Mouse (Mus musculus) spleen, adult 2 months (tissue): ENCODE measurements at regions not wholly inside any gene's neighbourhood (a gene's known extent, or its start where the extent isn't known, plus 50 kb on each side); places are given as distances from the start of the nearest gene placed in this dataset.
A peak's percentile ranks its signal among the peaks of the same experiment; 100 is the strongest.

Experiments used
- DNase-seq, 2 experiments: peaks; one replicate each; pipeline versions ENCODE4 v3.0.0 to v3.0.0-alpha.2; 2012 to 2021; ENCODE audit warnings: low spot score in 2 of 2, low read depth in 1 of 2
- H3K27ac ChIP-seq: fragments of 200-500 bp; 2 replicates; pipeline ENCODE4 v1.5.1; 2012; ENCODE audit warnings: low read length, inconsistent platforms; ENCODE audit not compliant: insufficient read depth
- H3K27me3 ChIP-seq: fragments of 200-500 bp; 2 replicates; pipeline ENCODE4 v1.6.1; 2012; ENCODE audit warnings: mild to moderate bottlenecking, moderate library complexity, low read length, inconsistent platforms; ENCODE audit not compliant: control insufficient read depth, insufficient read depth
- H3K36me3 ChIP-seq: fragments of 200-500 bp; 2 replicates; pipeline ENCODE4 v1.6.1; 2012; ENCODE audit warnings: mild to moderate bottlenecking, low read length, inconsistent platforms; ENCODE audit not compliant: control insufficient read depth, insufficient read depth
- H3K4me1 ChIP-seq: fragments of 200-500 bp; 2 replicates; pipeline ENCODE4 v1.6.1; 2011; ENCODE audit warnings: inconsistent platforms; ENCODE audit not compliant: control insufficient read depth, insufficient read depth, insufficient read length
- H3K4me3 ChIP-seq: fragments of 200-500 bp; 2 replicates; pipeline ENCODE4 v1.5.1; 2011; ENCODE audit warnings: mild to moderate bottlenecking, inconsistent platforms; ENCODE audit not compliant: insufficient read depth, insufficient read length; ENCODE audit errors: extremely low read depth
- CTCF ChIP-seq: fragments of 200-500 bp; IDR thresholded peaks from 2 replicates; pipeline ENCODE4 v1.5.1; 2011; ENCODE audit warnings: mild to moderate bottlenecking, inconsistent platforms; ENCODE audit not compliant: insufficient read depth, insufficient read length, insufficient replicate concordance; ENCODE audit errors: extremely low read depth
- POLR2A ChIP-seq: fragments of 200-500 bp; IDR thresholded peaks from 2 replicates; pipeline ENCODE4 v1.6.1; 2011; ENCODE audit warnings: low read depth, low read length, inconsistent platforms
- WGBS: fragments of 180-500 bp; shearing (Covaris S2); methylation state at CpG from one replicate; pipeline ENCODE4 v1.1.7; 2018; 5-methylcytosine and 5-hydroxymethylcytosine counted together

- TF ChIP-seq CTCF (no peak), POLR2A (no peak)
- Histone ChIP-seq H3K4me3 (no peak overlapping the region), H3K27me3 (no peaks in the 10 kb centered on the region), H3K36me3 (no peaks in the 10 kb centered on the region), H3K4me1 (no peaks in the 10 kb centered on the region), H3K27ac (0 out of 2 replicates have a peak overlapping the region, but pooled peaks have one; percentile 22)
- DNase-seq: peak in 1 of 2 experiments; percentile 44
- WGBS: 63% methylated on average over 8 of the region's 8 CpGs
Measured at GRCm38 (mm10) chr16:95189114-95189513, 68.2 kb upstream of the Kcnj15 start.

GRCm38 (mm10) chr16:95194151-95194550, 63.2 kb upstream of the Kcnj15 start:
- WGBS: 79% methylated on average over 4 of the region's 4 CpGs
- DNase-seq: no peak
- Histone ChIP-seq H3K4me1 (no peaks in the 10 kb centered on the region), H3K27ac (no peak overlapping the region), H3K4me3 (no peak overlapping the region), H3K36me3 (no peaks in the 10 kb centered on the region), H3K27me3 (no peaks in the 10 kb centered on the region)
- no peak for TF ChIP-seq CTCF
- TF ChIP-seq POLR2A: no peak

GRCm38 (mm10) chr16:95196141-95196540, 61.2 kb upstream of the Kcnj15 start:
- H3K4me3 ChIP-seq: no peak overlapping the region
- TF ChIP-seq POLR2A (no peak), CTCF (no peak)
- H3K36me3 ChIP-seq: no peaks in the 10 kb centered on the region
- DNase-seq: no peak
- 81% methylated on average over 4 of the region's 4 CpGs for WGBS
- no peaks in the 10 kb centered on the region for H3K4me1 ChIP-seq
- H3K27ac ChIP-seq: no peak overlapping the region
- H3K27me3 ChIP-seq: no peaks in the 10 kb centered on the region

GRCm38 (mm10) chr16:95196622-95197021, 60.7 kb upstream of the Kcnj15 start:
- H3K4me3 ChIP-seq: no peak overlapping the region
- 5% methylated on average over 1 of the region's 1 CpGs for WGBS
- no peaks in the 10 kb centered on the region for H3K4me1 ChIP-seq
- no peak overlapping the region for H3K27ac ChIP-seq
- DNase-seq: peak; percentile 7 to 47
- H3K36me3 ChIP-seq: no peaks in the 10 kb centered on the region
- TF ChIP-seq CTCF: peak; percentile 63; the same call in 1 of the 2 replicates
- TF ChIP-seq POLR2A: no peak
- no peaks in the 10 kb centered on the region for H3K27me3 ChIP-seq

- Histone ChIP-seq H3K36me3 (no peaks in the 10 kb centered on the region), H3K27ac (no peak overlapping the region), H3K4me1 (no peaks in the 10 kb centered on the region), H3K4me3 (no peak overlapping the region), H3K27me3 (no peaks in the 10 kb centered on the region)
- 33% methylated on average over 19 of the region's 19 CpGs for WGBS
- TF ChIP-seq CTCF: no peak
- no peak for TF ChIP-seq POLR2A
- DNase-seq: no peak
Measured at GRCm38 (mm10) chr16:95198795-95199563, 58.4 kb upstream of the Kcnj15 start.

- Histone ChIP-seq H3K4me1 (no peaks in the 10 kb centered on the region), H3K27me3 (no peaks in the 10 kb centered on the region), H3K27ac (no peak overlapping the region), H3K4me3 (no peak overlapping the region), H3K36me3 (no peaks in the 10 kb centered on the region)
- no peak for DNase-seq
- TF ChIP-seq CTCF (no peak), POLR2A (no peak)
- 74% methylated on average over 7 of the region's 7 CpGs for WGBS
Measured at GRCm38 (mm10) chr16:95202126-95202883, 55.1 kb upstream of the Kcnj15 start.
